Mouse (Mus musculus): ENCODE measurements around the gene Itfg2. TPM values are rescaled to one million over a fixed set of nuclear protein-coding genes. Genes with fewer than 3 reads are reported as not detected.

Itfg2 gene
- polyA plus RNA-seq, 1 experiment, result 16.3 TPM

DNA sequence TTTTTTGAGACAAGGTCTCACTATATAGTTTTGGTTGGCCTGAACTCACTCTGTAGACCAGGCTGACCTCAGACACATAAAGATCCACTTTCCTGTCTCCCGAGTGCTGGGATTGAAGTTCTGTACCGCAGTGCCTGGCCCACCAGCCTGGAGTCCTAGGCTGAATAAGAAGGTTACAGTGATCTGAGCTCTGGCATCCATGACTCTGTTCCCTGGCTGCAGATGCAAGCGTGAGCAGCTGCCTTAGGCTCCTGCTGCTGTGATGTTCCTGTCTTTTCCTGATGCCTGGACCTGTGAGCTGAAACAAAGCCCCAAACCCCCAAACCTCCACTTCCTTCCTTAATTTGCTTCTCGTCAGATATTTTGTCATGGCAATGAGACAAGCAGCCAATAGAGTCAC is 40.3 kb upstream of the Itfg2 start:
- no peaks in the 10 kb centered on the region for H3K36me3 ChIP-seq (ENCODE audit: control insufficient read depth, insufficient read depth, low read length, poor library complexity, severe bottlenecking)
- H3K27ac ChIP-seq (ENCODE audit: insufficient read depth, low read length), result no peak overlapping the region
- H3K9ac ChIP-seq (ENCODE audit: low read depth, poor library complexity, severe bottlenecking), result no peak overlapping the region
- no peak for TF ChIP-seq CTCF (IDR thresholded peaks at IDR 0.05; ENCODE audit: low read depth, low read length)
- no peak for TF ChIP-seq POLR2A (IDR thresholded peaks at IDR 0.05; ENCODE audit: insufficient read depth, low read length)
- TF ChIP-seq EP300 (IDR thresholded peaks at IDR 0.05; ENCODE audit: insufficient read depth, low read depth, low read length), result no peak
- H3K9me3 ChIP-seq (replicated peaks; ENCODE audit: control insufficient read depth, insufficient read depth, low read length, poor library complexity, severe bottlenecking), result no peaks in the 10 kb centered on the region
- peaks cover 10% of the 10 kb centered on the region for H3K4me1 ChIP-seq (ENCODE audit: control insufficient read depth, insufficient read depth, low read length)
- H3K4me3 ChIP-seq (ENCODE audit: low read depth, low read length), result no peak overlapping the region
- H3K27me3 ChIP-seq (ENCODE audit: control insufficient read depth, insufficient read depth, low read length, poor library complexity, severe bottlenecking), result no peaks in the 10 kb centered on the region

DNA sequence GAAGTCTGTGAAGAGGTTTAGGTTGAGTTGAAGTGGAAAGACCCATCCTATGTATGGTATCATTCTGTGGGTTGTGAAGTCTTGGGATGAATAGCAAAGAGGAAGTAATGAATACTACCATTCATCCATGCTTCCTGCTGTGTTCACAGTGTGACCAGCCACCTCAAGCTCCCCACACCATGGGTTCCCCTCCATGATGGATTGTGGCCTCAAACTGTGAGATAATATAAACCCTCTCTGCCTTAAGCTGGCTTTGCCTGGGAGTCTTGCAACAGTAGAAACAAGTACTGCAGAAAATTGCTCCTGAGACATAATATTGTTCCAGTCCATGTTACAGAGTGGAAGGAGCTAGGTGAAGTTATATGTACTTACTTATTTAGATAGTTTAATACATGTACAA is 36.9 kb upstream of the Itfg2 start:
- no peaks in the 10 kb centered on the region for H3K27me3 ChIP-seq (ENCODE audit: control insufficient read depth, insufficient read depth, low read length, poor library complexity, severe bottlenecking)
- H3K4me3 ChIP-seq (ENCODE audit: low read depth, low read length), result no peak overlapping the region
- no peak for TF ChIP-seq CTCF (IDR thresholded peaks at IDR 0.05; ENCODE audit: low read depth, low read length)
- TF ChIP-seq EP300 (IDR thresholded peaks at IDR 0.05; ENCODE audit: insufficient read depth, low read depth, low read length), result no peak
- no peak for TF ChIP-seq POLR2A (IDR thresholded peaks at IDR 0.05; ENCODE audit: insufficient read depth, low read length)
- H3K4me1 ChIP-seq (ENCODE audit: control insufficient read depth, insufficient read depth, low read length), result peaks cover 8% of the 10 kb centered on the region
- H3K36me3 ChIP-seq (ENCODE audit: control insufficient read depth, insufficient read depth, low read length, poor library complexity, severe bottlenecking), result no peaks in the 10 kb centered on the region
- H3K27ac ChIP-seq (ENCODE audit: insufficient read depth, low read length), result peak overlapping the region; percentile 72
- no peak overlapping the region for H3K9ac ChIP-seq (ENCODE audit: low read depth, poor library complexity, severe bottlenecking)
- no peaks in the 10 kb centered on the region for H3K9me3 ChIP-seq (replicated peaks; ENCODE audit: control insufficient read depth, insufficient read depth, low read length, poor library complexity, severe bottlenecking)

DNA sequence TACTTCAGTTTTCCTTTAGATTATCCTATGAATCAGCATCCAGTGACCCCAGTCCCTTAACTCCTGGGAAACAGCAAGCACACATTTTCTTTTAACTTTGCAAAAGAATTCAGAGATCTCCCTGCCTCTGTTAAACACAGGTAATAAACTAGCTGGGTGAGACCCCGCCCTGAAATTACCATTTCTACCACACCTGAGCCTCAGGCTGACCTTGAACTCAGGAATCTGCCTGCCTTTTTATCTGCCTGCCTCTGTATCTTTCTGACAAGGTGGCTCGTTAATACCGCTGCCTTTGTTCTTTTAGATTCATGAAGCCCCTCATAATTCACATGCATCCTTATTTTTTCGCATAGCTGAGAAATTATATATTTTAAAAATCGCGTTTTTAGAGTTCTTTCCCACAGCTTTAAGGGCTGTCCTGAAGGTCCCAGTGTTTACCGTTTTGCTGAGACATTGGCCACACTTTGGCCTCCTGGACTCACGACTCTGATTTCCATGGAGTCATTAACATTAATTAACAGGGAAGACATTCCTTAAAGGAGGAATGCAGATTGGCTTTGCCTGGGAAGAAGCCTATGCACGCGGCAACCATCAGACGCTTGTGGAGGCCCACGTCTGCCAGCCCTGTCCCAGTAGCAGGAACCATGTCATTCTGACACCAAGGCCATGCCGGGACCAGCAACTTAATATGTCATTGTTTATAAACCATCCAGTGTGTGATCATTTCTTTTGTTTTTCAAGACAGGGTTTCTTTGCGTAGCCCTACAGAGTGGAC is 36.2 kb upstream of the Itfg2 start:
- H3K27ac ChIP-seq (ENCODE audit: insufficient read depth, low read length), result peak overlapping the region; percentile 72
- TF ChIP-seq EP300 (IDR thresholded peaks at IDR 0.05; ENCODE audit: insufficient read depth, low read depth, low read length) (peak; percentile 69), CTCF (IDR thresholded peaks at IDR 0.05; ENCODE audit: low read depth, low read length) (no peak)
- H3K4me1 ChIP-seq (ENCODE audit: control insufficient read depth, insufficient read depth, low read length), result peaks cover 8% of the 10 kb centered on the region
- no peaks in the 10 kb centered on the region for H3K9me3 ChIP-seq (replicated peaks; ENCODE audit: control insufficient read depth, insufficient read depth, low read length, poor library complexity, severe bottlenecking)
- H3K27me3 ChIP-seq (ENCODE audit: control insufficient read depth, insufficient read depth, low read length, poor library complexity, severe bottlenecking), result no peaks in the 10 kb centered on the region
- no peak overlapping the region for H3K9ac ChIP-seq (ENCODE audit: low read depth, poor library complexity, severe bottlenecking)
- no peak overlapping the region for H3K4me3 ChIP-seq (ENCODE audit: low read depth, low read length)
- no peaks in the 10 kb centered on the region for H3K36me3 ChIP-seq (ENCODE audit: control insufficient read depth, insufficient read depth, low read length, poor library complexity, severe bottlenecking)

DNA sequence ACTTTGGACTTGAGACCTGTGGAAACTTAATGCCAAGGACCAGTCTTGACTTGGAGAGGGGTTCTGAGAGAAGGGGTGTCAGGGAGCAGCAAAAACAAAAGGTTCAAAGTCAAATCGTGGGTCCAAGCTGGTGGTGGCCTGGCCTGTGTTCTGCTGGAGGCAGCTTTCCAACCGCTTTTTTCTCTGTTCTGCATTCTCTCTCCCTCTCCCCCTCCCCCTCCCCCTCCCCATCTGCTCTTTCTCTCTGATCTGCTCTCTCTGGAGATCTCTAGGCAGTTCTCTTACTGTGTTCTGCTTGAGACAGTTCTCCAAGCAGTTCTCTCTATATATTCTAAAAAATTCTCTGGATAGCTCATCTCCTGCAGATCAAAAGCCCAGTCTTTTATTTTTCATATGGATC is 35.6 kb upstream of the Itfg2 start:
- peak overlapping the region; percentile 90 for H3K27ac ChIP-seq (ENCODE audit: insufficient read depth, low read length)
- no peak for TF ChIP-seq CTCF (IDR thresholded peaks at IDR 0.05; ENCODE audit: low read depth, low read length)
- TF ChIP-seq EP300 (IDR thresholded peaks at IDR 0.05; ENCODE audit: insufficient read depth, low read depth, low read length), result 0 out of 2 replicates have a peak, but pooled peaks have one; percentile 48
- 0 out of 2 replicates have a peak overlapping the region, but pooled peaks have one; percentile 5 for H3K9ac ChIP-seq (ENCODE audit: low read depth, poor library complexity, severe bottlenecking)

DNA sequence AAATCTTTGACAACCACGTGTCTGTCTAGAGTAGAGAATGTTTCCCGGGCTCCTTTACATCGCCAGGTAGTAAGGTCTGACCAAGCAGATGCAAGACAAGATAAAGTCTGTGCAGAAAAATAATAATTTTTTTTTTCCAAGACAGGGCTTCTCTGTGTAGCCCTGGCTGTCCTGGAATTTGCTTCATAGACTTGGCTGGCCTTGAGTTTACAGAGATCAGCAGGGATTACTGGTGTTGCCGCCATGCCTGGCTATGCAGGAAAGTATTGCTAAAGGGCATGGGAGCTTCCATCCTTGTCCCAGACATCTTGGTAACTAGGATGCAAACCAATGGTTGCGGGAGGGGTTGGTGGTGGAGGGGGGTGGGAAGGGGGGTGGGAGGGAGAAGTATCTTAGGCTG is 32.5 kb upstream of the Itfg2 start:
- H3K4me3 ChIP-seq (ENCODE audit: low read depth, low read length), result no peak overlapping the region
- no peaks in the 10 kb centered on the region for H3K36me3 ChIP-seq (ENCODE audit: control insufficient read depth, insufficient read depth, low read length, poor library complexity, severe bottlenecking)
- H3K9ac ChIP-seq (ENCODE audit: low read depth, poor library complexity, severe bottlenecking), result no peak overlapping the region
- H3K9me3 ChIP-seq (replicated peaks; ENCODE audit: control insufficient read depth, insufficient read depth, low read length, poor library complexity, severe bottlenecking), result no peaks in the 10 kb centered on the region
- no peak for TF ChIP-seq EP300 (IDR thresholded peaks at IDR 0.05; ENCODE audit: insufficient read depth, low read depth, low read length)
- peak overlapping the region; percentile 50 for H3K27ac ChIP-seq (ENCODE audit: insufficient read depth, low read length)
- peaks cover 4% of the 10 kb centered on the region for H3K4me1 ChIP-seq (ENCODE audit: control insufficient read depth, insufficient read depth, low read length)
- H3K27me3 ChIP-seq (ENCODE audit: control insufficient read depth, insufficient read depth, low read length, poor library complexity, severe bottlenecking), result no peaks in the 10 kb centered on the region

More for the DNA sequence above, 35.6 kb upstream of the Itfg2 start:
- Histone ChIP-seq H3K9me3 (replicated peaks; ENCODE audit: control insufficient read depth, insufficient read depth, low read length, poor library complexity, severe bottlenecking) (no peaks in the 10 kb centered on the region), H3K4me3 (ENCODE audit: low read depth, low read length) (no peak overlapping the region), H3K4me1 (ENCODE audit: control insufficient read depth, insufficient read depth, low read length) (peaks cover 4% of the 10 kb centered on the region), H3K27me3 (ENCODE audit: control insufficient read depth, insufficient read depth, low read length, poor library complexity, severe bottlenecking) (no peaks in the 10 kb centered on the region), H3K36me3 (ENCODE audit: control insufficient read depth, insufficient read depth, low read length, poor library complexity, severe bottlenecking) (no peaks in the 10 kb centered on the region)

DNA sequence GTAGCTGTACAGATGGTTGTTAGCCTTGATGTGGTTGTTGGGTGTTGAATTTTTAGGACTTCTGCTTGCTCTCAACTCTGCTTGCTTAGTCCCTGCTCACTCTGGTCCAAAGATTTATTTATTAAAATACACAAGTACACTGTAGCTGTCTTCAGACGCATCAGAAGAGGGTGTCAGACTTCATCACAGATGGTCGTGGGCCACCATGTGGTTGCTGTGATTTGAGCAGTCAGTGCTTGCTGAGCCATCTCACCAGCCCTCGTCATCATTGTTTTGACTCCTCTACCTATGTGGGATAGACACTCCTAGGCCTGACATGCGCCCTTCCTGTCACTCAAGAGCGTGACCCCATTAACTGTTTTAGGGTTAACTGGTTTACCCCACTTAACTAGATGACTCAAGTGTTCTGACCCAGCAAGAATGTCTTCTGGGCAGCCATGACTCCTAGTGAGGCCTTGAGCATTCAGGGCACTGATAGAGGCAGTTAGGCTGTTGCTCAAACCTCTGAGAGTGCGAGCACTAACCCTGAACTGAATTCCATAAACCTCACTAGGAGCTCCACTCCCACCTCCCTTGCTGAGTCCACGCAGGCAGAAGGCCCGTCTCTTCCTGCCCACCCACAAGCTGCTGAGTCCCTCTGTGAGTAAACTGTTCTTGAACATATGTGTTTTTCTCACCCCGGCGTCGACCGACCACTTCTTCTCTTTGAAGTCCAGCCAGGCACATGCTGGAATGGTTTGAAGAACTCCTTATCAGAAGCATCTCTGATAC is 31.3 kb upstream of the Itfg2 start:
- TF ChIP-seq CTCF (IDR thresholded peaks at IDR 0.05; ENCODE audit: low read depth, low read length), result no peak
- no peak for TF ChIP-seq POLR2A (IDR thresholded peaks at IDR 0.05; ENCODE audit: insufficient read depth, low read length)
- no peak for TF ChIP-seq EP300 (IDR thresholded peaks at IDR 0.05; ENCODE audit: insufficient read depth, low read depth, low read length)
- Histone ChIP-seq H3K27me3 (ENCODE audit: control insufficient read depth, insufficient read depth, low read length, poor library complexity, severe bottlenecking) (no peaks in the 10 kb centered on the region), H3K4me3 (ENCODE audit: low read depth, low read length) (no peak overlapping the region), H3K9me3 (replicated peaks; ENCODE audit: control insufficient read depth, insufficient read depth, low read length, poor library complexity, severe bottlenecking) (no peaks in the 10 kb centered on the region), H3K27ac (ENCODE audit: insufficient read depth, low read length) (no peak overlapping the region), H3K4me1 (ENCODE audit: control insufficient read depth, insufficient read depth, low read length) (peaks cover 1% of the 10 kb centered on the region), H3K9ac (ENCODE audit: low read depth, poor library complexity, severe bottlenecking) (no peak overlapping the region), H3K36me3 (ENCODE audit: control insufficient read depth, insufficient read depth, low read length, poor library complexity, severe bottlenecking) (no peaks in the 10 kb centered on the region)

All from ES-Bruce4 (cell line).